Mouse (Mus musculus): ENCODE results near the gene Ckap2. TPM values are rescaled to one million over a fixed set of nuclear protein-coding genes. Genes with fewer than 3 reads are reported as not detected.
"Not testable (repeated sequence)": the region's sequence is repeated elsewhere in the genome, so short reads cannot be mapped to it uniquely, and the experiment has no call there.

Gene Ckap2
- total RNA-seq, 2 experiments from 2014 or later = 1.3 to 2.2 TPM

DNA sequence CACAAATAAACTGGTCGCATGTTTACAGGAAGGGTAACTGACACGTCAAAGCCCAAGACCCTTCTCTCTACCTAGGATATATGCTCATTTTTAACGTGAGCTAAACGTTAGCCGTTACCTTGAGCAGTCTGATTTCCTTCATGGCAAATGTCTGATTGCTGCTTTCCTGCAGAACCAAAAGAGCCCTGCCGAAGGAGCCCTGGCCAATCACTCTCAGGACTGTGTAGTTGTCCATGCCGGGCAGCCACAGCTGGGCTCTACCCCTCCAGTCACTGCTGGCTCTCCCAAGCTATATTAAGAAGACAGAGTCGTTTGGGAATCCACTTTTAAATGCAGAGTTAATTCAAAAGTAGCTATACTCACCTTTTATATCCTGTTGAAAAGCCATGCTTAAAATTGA lies 23.4 kb downstream of the Ckap2 start:
- no peak for DNase-seq (ENCODE audit: low spot score in 2 of 2)
- intact Hi-C loops (cut with DNase I) = no loop called here

GRCm38 (mm10) chr8:22150345-22150663 lies 35.3 kb downstream of the Ckap2 start:
- no peak for DNase-seq (ENCODE audit: low spot score in 2 of 2)
- intact Hi-C loops (cut with DNase I) = no loop called here

DNA sequence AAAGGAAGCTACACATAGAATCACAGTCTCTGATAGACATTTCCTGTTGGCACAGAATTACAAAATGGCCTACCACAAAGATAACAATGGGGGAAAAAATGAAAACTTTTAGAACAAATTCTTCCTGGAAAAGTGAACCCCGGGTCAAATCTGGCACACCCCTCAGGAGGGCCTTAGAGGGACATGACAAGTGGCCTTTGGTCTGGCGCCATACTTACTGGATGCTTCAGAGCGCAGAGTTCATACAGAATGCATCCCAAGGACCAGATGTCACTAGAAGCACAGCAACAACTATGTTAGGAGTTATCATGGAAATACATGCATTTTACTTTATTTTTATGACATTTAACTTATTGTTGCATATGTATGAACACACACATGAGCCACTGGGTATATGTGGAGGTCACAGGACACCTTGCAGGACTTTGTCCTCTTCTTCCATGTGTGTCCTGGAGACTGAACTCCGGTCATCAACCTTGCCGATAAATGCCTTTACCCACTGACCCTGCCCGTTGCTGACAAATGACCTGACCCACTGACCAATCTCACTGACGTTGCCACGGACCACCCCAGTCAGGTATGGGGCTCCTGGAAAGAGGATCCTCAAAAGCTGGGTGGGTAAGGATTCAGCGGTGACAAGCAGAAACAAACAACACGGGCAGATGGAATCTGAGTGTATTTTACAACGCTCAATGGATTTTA lies 35.8 kb downstream of the Ckap2 start:
- DNase-seq (ENCODE audit: low spot score in 2 of 2) = no peak
- intact Hi-C loops (cut with DNase I) = no loop called here

GRCm38 (mm10) chr8:22148367-22148740 lies 37.3 kb downstream of the Ckap2 start:
- no peak for DNase-seq (ENCODE audit: low spot score in 2 of 2)
- intact Hi-C loops (cut with DNase I) = no loop called here

GRCm38 (mm10) chr8:22147706-22148366 lies 37.8 kb downstream of the Ckap2 start:
- intact Hi-C loops (cut with DNase I) = no loop called here
- DNase-seq (ENCODE audit: low spot score in 2 of 2) = no peak

DNA sequence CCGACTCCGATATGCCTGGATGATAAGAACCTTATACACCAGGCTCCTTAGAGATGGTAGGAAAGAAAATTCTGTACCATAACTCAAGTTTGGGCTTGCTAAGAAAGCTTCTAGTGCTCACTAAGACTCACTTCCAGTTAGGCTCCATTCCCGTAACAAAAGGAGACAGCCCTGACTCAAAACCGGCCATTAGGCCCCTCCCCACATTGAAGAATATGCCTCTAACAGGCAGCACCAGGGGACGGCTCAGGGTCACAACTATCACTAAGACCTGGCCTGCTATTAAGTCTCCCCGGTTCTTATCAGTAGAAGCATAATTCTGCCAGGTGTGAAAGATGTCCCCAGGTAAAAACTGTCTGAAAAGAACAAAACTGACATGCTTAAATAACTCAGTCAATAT lies 39.8 kb downstream of the Ckap2 start:
- intact Hi-C loops (cut with DNase I) = no loop called here
- no peak for DNase-seq (ENCODE audit: low spot score in 2 of 2)

- DNase-seq (ENCODE audit: low spot score in 2 of 2) = no peak
- intact Hi-C loops (cut with DNase I) = no loop called here
Observed at GRCm38 (mm10) chr8:22143764-22144491, 41.7 kb downstream of the Ckap2 start.

- no peak for DNase-seq (ENCODE audit: low spot score in 2 of 2)
- intact Hi-C loops (cut with DNase I) = no loop called here
Observed at GRCm38 (mm10) chr8:22142592-22142991, 43.0 kb downstream of the Ckap2 start.

GRCm38 (mm10) chr8:22141836-22142385 lies 43.7 kb downstream of the Ckap2 start:
- DNase-seq (ENCODE audit: low spot score in 2 of 2) = no peak
- intact Hi-C loops (cut with DNase I) = no loop called here

GRCm38 (mm10) chr8:22136462-22136861 lies 49.2 kb downstream of the Ckap2 start:
- DNase-seq (ENCODE audit: low spot score in 2 of 2) = peak in 1 of 2 experiments; percentile 64
- intact Hi-C loops (cut with DNase I) = not testable (repeated sequence)

DNA sequence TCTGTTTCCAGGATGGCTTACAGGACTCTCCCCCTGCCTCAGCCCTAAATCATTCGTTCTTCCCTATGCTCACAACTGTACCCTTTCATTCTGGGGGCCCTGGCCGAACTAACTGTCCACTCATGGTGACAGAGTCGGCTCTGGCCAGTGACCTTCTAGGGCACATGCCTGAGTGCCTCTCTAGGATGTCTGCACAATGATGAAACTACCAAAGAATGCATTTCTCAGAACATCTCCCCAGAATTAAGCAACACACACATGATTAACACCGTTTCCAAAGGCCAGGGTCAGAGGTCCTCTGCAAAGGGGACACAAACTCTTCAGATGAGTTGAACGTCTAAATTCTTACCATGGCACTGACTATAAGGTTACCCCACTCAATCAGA lies 50.9 kb downstream of the Ckap2 start:
- intact Hi-C loops (cut with DNase I) = no loop called here
- no peak for DNase-seq (ENCODE audit: low spot score in 2 of 2)

DNA sequence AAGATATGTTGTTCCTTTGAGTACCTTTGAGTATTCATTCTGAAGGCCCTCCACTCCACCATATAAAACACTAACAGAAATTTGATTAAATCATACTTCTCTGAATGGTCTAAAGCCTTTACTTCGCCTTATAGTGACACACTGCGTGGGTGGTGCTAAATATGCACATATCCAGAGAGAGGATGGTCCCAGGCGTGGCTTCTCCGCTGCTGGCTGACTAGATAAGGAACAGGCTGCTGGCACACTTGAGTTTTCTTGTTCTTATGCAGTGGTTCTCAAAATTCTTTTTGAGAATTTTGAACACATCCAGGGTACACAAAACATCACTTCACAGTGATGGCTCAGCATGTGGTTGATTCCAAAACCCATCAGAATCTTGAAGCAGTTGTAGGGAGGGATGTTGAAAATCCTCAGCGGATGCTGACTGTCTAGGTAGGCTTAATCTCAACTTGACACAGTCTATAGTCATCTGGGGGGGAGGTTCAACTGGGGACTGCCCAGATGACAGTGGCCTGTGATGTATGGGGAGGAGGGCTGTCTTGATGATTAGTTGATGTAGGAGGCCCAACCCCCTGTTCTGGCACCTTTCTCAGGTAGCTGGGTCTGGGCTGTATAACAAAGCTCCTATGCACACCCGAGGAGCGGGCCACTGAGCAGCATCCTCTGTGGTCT lies 51.4 kb downstream of the Ckap2 start:
- intact Hi-C loops (cut with DNase I) = no loop called here
- peak in 1 of 2 experiments; percentile 17 for DNase-seq (ENCODE audit: low spot score in 2 of 2)

- no peak for DNase-seq (ENCODE audit: low spot score in 2 of 2)
- intact Hi-C loops (cut with DNase I) = no loop called here
Observed at GRCm38 (mm10) chr8:22132062-22132461, 53.6 kb downstream of the Ckap2 start.

- peak in 1 of 2 experiments; percentile 19 for DNase-seq (ENCODE audit: low spot score in 2 of 2)
- intact Hi-C loops (cut with DNase I) = no loop called here
Observed at GRCm38 (mm10) chr8:22124220-22125152, 61.1 kb downstream of the Ckap2 start, which contains the start of gene Nek5. Gene Nek5 (minus strand): TSS chr8:22125053.

Other genes with a start within 250 kb of the Ckap2 start
- not detected for gene Defb35, start 247.5 kb downstream of the Ckap2 start, total RNA-seq (2021)
- gene Defb13, start 239.1 kb downstream of the Ckap2 start, total RNA-seq (2021) = not detected
- not detected for gene Fam90a1a, start 227.1 kb downstream of the Ckap2 start, total RNA-seq (2021)
- gene Ccdc70, start 216.0 kb downstream of the Ckap2 start, total RNA-seq (2021) = not detected
- 1 to 10 TPM; 2.5 to 2.9 TPM for gene Atp7b, start 125.5 kb downstream of the Ckap2 start, total RNA-seq (2021)
- 10 to 100 TPM; 28.1 to 32.6 TPM for gene Alg11, start 125.1 kb downstream of the Ckap2 start, total RNA-seq (2021)
- under 1 TPM in 1 of 2 experiments, not detected in 1; 0.48 TPM for gene Nek5, start 60.8 kb downstream of the Ckap2 start, total RNA-seq (2021)
- 1 to 10 TPM; 1.6 to 2.0 TPM for gene Nek3, start 19.4 kb downstream of the Ckap2 start, total RNA-seq (2021)
- 10 to 100 TPM; 34.2 to 35.6 TPM for gene Vps36, start 7.0 kb upstream of the Ckap2 start, total RNA-seq (2021)
- gene Thsd1, start 41.5 kb upstream of the Ckap2 start, total RNA-seq (2021) = 1 to 10 TPM; 5.7 to 5.9 TPM
- gene Tpte, start 97.6 kb upstream of the Ckap2 start, total RNA-seq (2021) = not detected
- gene Slc25a15, start 212.8 kb upstream of the Ckap2 start, total RNA-seq (2021) = 10 to 100 TPM; 11.1 to 12.5 TPM
- 10 to 100 TPM; 21.4 to 23.3 TPM for gene Mrps31, start 225.5 kb upstream of the Ckap2 start, total RNA-seq (2021)

Measured in left cerebral cortex, postnatal 14 days (tissue).